Mouse (Mus musculus) lung, embryonic 14.5 days (tissue): Measurements from ENCODE around the gene Col23a1. TPM values are rescaled to one million over a fixed set of nuclear protein-coding genes. Genes with fewer than 3 reads are reported as not detected.

Experiments used
- ATAC-seq: fragments of 200-750 bp; cut with Nextera tagmentation; 2 replicates; pipeline ENCODE4 v1.8.0; 2017; ENCODE audit warnings: mild to moderate bottlenecking, moderate TSS enrichment, moderate library complexity; ENCODE audit not compliant: insufficient read depth
- DNase-seq: peaks from one replicate; pipeline ENCODE4 v3.0.0-alpha.2; 2015
- H3K27ac ChIP-seq: fragments of 300-500 bp; sonication (generic); 2 replicates; pipeline ENCODE4 v1.5.1; 2014; ENCODE audit warnings: low read depth, mild to moderate bottlenecking, moderate library complexity
- H3K27me3 ChIP-seq: fragments of 300-500 bp; sonication (generic); 2 replicates; pipeline ENCODE4 v1.6.1; 2014; ENCODE audit warnings: low read length, control low read depth; ENCODE audit not compliant: insufficient read depth
- H3K36me3 ChIP-seq: fragments of 300-500 bp; sonication (generic); 2 replicates; pipeline ENCODE4 v1.6.1; 2014; ENCODE audit warnings: control low read depth; ENCODE audit not compliant: insufficient read depth
- H3K4me1 ChIP-seq: fragments of 300-500 bp; sonication (generic); 2 replicates; pipeline ENCODE4 v1.6.1; 2014; ENCODE audit warnings: antibody characterized with exemption, control low read depth; ENCODE audit not compliant: insufficient read depth
- H3K4me2 ChIP-seq: fragments of 300-500 bp; sonication (generic); 2 replicates; pipeline ENCODE4 v1.6.1; 2014; ENCODE audit warnings: mild to moderate bottlenecking
- H3K4me3 ChIP-seq: fragments of 300-500 bp; sonication (generic); 2 replicates; pipeline ENCODE4 v1.5.1; 2014; ENCODE audit warnings: low read depth, low read length
- H3K9ac ChIP-seq: fragments of 300-500 bp; sonication (generic); 2 replicates; pipeline ENCODE4 v1.6.1; 2014
- H3K9me3 ChIP-seq: fragments of 300-500 bp; sonication (generic); 2 replicates; pipeline ENCODE4 v1.6.1; 2016; ENCODE audit warnings: low read depth, low read length, control low read depth
- CTCF ChIP-seq: IDR thresholded peaks from 2 replicates; pipeline ENCODE4 v1.5.1; 2016; ENCODE audit warnings: antibody characterized with exemption, low read depth
- WGBS: fragments of 180-500 bp; shearing (Covaris S2); extraction: QIAGEN DNeasy Blood & Tissue Kit; methylation state at CpG from one replicate; pipeline ENCODE4 v1.1.7; 2014; 5-methylcytosine and 5-hydroxymethylcytosine counted together
- polyA plus RNA-seq: library from polyadenylated mRNA; unstranded; fragments of >200 nt; fragmentation: Nextera tagmentation; extraction: Ambion mirVana; gene quantifications from 2 replicates; pipeline ENCODE4 v1.2.1, GENCODE M21; 2014

The Col23a1 gene
- polyA plus RNA-seq, 1 experiment from 2014 or later, result 29.4 TPM

- H3K4me2 ChIP-seq, result no peak overlapping the region
- H3K9me3 ChIP-seq, result no peaks in the 10 kb centered on the region; the same call in 1 of the 2 replicates
- H3K27ac ChIP-seq, result no peak overlapping the region
- H3K27me3 ChIP-seq, result no peaks in the 10 kb centered on the region
- 66% methylated on average over 4 of the region's 4 CpGs for WGBS
- H3K4me3 ChIP-seq, result no peak overlapping the region
- no peaks in the 10 kb centered on the region for H3K36me3 ChIP-seq
- 0 out of 2 replicates have a peak, but pooled peaks cover 3% of the 10 kb centered on the region for H3K4me1 ChIP-seq
- TF ChIP-seq CTCF, result no peak
- DNase-seq (no peak), ATAC-seq (no peak)
- no peak overlapping the region for H3K9ac ChIP-seq
These were observed 203.7 kb downstream of the Col23a1 start for GRCm38 (mm10) chr11:51493421-51493820.

GRCm38 (mm10) chr11:51494178-51494577 is 204.5 kb downstream of the Col23a1 start:
- WGBS, result 30% methylated on average over 5 of the region's 5 CpGs
- no peak for ATAC-seq

GRCm38 (mm10) chr11:51499776-51500175 is 210.1 kb downstream of the Col23a1 start:
- Histone ChIP-seq H3K4me1 (peaks cover 15% of the 10 kb centered on the region; the same call in 1 of the 2 replicates), H3K4me3 (no peak overlapping the region), H3K27me3 (no peaks in the 10 kb centered on the region), H3K9ac (no peak overlapping the region), H3K4me2 (no peak overlapping the region), H3K27ac (no peak overlapping the region), H3K36me3 (no peaks in the 10 kb centered on the region), H3K9me3 (no peaks in the 10 kb centered on the region)
- TF ChIP-seq CTCF, result no peak
- DNase-seq, result no peak
- no peak for ATAC-seq

More at GRCm38 (mm10) chr11:51494178-51494577, 204.5 kb downstream of the Col23a1 start:
- no peak for TF ChIP-seq CTCF
- H3K4me2 ChIP-seq, result no peak overlapping the region
- H3K27me3 ChIP-seq, result no peaks in the 10 kb centered on the region
- H3K4me3 ChIP-seq, result no peak overlapping the region
- H3K27ac ChIP-seq, result no peak overlapping the region
- no peak for DNase-seq
- no peak overlapping the region for H3K9ac ChIP-seq
- H3K4me1 ChIP-seq, result 0 out of 2 replicates have a peak, but pooled peaks cover 3% of the 10 kb centered on the region
- no peaks in the 10 kb centered on the region; the same call in 1 of the 2 replicates for H3K9me3 ChIP-seq
- H3K36me3 ChIP-seq, result no peaks in the 10 kb centered on the region

GRCm38 (mm10) chr11:51502431-51502851 is 212.7 kb downstream of the Col23a1 start:
- peak overlapping the region; percentile 77; the same call in 1 of the 2 replicates for H3K27ac ChIP-seq
- ATAC-seq (peak; percentile 90), DNase-seq (peak; percentile 93)
- no peaks in the 10 kb centered on the region for H3K36me3 ChIP-seq
- H3K4me1 ChIP-seq, result peaks cover 12% of the 10 kb centered on the region; the same call in 1 of the 2 replicates
- no peaks in the 10 kb centered on the region for H3K27me3 ChIP-seq
- no peak overlapping the region for H3K4me2 ChIP-seq
- 28% methylated on average over 10 of the region's 10 CpGs for WGBS
- TF ChIP-seq CTCF, result no peak
- H3K4me3 ChIP-seq, result no peak overlapping the region
- no peak overlapping the region for H3K9ac ChIP-seq
- H3K9me3 ChIP-seq, result no peaks in the 10 kb centered on the region

DNA sequence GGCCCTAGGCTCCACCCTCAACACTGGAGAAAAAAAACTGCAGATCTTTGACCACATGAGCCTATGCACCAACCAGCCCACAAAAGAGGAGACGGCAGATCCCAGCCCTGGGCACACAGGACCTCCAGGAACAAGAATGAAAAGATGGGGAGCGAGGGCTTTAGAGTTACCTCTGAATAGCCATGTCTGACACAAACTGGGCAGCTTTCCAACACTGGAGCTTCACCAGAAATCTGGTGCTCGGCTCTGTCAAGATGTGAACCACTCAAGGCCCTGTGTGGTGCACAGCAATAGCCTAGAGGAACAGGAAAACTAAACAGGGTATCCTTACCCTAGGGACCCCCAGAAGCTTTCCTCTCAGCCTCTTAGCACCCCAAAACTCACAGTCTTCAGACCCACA is 215.2 kb downstream of the Col23a1 start:
- Histone ChIP-seq H3K27ac (no peak overlapping the region), H3K9me3 (no peaks in the 10 kb centered on the region), H3K4me1 (peaks cover 20% of the 10 kb centered on the region; the same call in 1 of the 2 replicates), H3K36me3 (no peaks in the 10 kb centered on the region), H3K4me2 (no peak overlapping the region), H3K27me3 (no peaks in the 10 kb centered on the region), H3K4me3 (no peak overlapping the region), H3K9ac (no peak overlapping the region)
- 27% methylated on average over 3 of the region's 3 CpGs for WGBS
- no peak for TF ChIP-seq CTCF
- peak; percentile 83 for DNase-seq
- no peak for ATAC-seq

GRCm38 (mm10) chr11:51508053-51508452 is 218.3 kb downstream of the Col23a1 start:
- DNase-seq, result no peak
- ATAC-seq, result no peak
- Histone ChIP-seq H3K9ac (no peak overlapping the region), H3K9me3 (no peaks in the 10 kb centered on the region), H3K36me3 (no peaks in the 10 kb centered on the region), H3K4me3 (no peak overlapping the region), H3K27ac (no peak overlapping the region), H3K4me2 (no peak overlapping the region), H3K27me3 (no peaks in the 10 kb centered on the region), H3K4me1 (peaks cover 14% of the 10 kb centered on the region; the same call in 1 of the 2 replicates)
- TF ChIP-seq CTCF, result no peak
- 25% methylated on average over 6 of the region's 6 CpGs for WGBS

DNA sequence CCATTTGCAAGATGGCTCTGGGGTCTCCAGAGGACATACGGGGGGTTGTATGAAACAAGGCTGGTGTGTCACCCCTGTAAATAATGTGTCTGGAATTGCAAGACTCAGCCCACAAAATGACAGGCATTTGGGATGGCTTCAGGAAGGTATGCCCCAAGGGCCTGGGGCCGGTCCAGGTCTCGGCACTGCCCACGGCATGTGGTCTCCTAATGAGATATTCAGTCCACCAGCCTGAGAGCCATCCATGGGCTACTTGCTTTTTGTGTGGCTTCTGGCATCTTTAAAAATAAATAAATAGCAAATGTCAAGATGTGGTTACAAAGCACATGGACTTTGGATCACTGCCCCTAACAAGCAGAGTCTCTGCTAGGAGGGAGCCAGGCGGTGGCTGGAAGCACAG is 219.5 kb downstream of the Col23a1 start:
- TF ChIP-seq CTCF, result no peak

More for the DNA sequence above, 219.5 kb downstream of the Col23a1 start:
- Histone ChIP-seq H3K27me3 (no peaks in the 10 kb centered on the region), H3K4me3 (no peak overlapping the region), H3K9ac (no peak overlapping the region), H3K4me1 (peaks cover 7% of the 10 kb centered on the region; the same call in 1 of the 2 replicates), H3K9me3 (no peaks in the 10 kb centered on the region), H3K36me3 (no peaks in the 10 kb centered on the region), H3K4me2 (no peak overlapping the region), H3K27ac (no peak overlapping the region)
- ATAC-seq (no peak; the same call in 1 of the 2 replicates), DNase-seq (no peak)
- whole genome bisulfite sequencing, result 83% methylated on average over 5 of the region's 5 CpGs
